In genomic region chr16:90187453-90187852, GRCm38 (mm10) we compare ENCODE assay signal across 8 mouse cellular contexts. TPM values are rescaled to one million over a fixed set of nuclear protein-coding genes. Genes with fewer than 3 reads are reported as not detected.
A peak's percentile ranks its signal among the peaks of the same experiment; 100 is the strongest.
DNase-seq lines count a peak whose midpoint lies in the region; ATAC-seq lines count a peak whose summit lies in the region.

No protein-coding gene starts in this region.

- no peaks in the 10 kb centered on the region for H3K4me1 ChIP-seq in heart, embryonic 11.5 days (ENCODE audit: control insufficient read depth, insufficient read depth, low read length)

- no peaks in the 10 kb centered on the region for H3K9me3 ChIP-seq in heart, embryonic 11.5 days (replicated peaks; ENCODE audit: control insufficient read depth, low read length)

- peak; percentile 95 for DNase-seq in heart, adult 11 months
- DNase-seq in heart, postnatal 25 days (ENCODE audit: low spot score), result no peak
- peak; percentile 55 for DNase-seq in adrenal gland, adult 8-10 months
- DNase-seq in kidney, postnatal 25 days, result peak; percentile 57 to 64
- DNase-seq in thymus, postnatal 4 days, result no peak
- no peak for DNase-seq in layer of hippocampus, adult 11-12 months (ENCODE audit: low spot score)

- no peak overlapping the region for H3K9ac ChIP-seq in heart, embryonic 11.5 days (ENCODE audit: low read depth, low read length)

- H3K27me3 ChIP-seq in heart, embryonic 11.5 days (ENCODE audit: control insufficient read depth, insufficient read depth, low read length), result no peaks in the 10 kb centered on the region

- ATAC-seq in heart, embryonic 11.5 days (replicated peaks; ENCODE audit: insufficient number of reproducible peaks, low FRiP score, low TSS enrichment), result 0 out of 2 replicates have a peak, but pooled peaks have one; percentile 26
- peak; percentile 75 for ATAC-seq in megakaryocyte-erythroid progenitor cell, adult 5-6 weeks (replicated peaks; ENCODE audit: low FRiP score, low TSS enrichment, poor library complexity, severe bottlenecking)

- H3K36me3 ChIP-seq in heart, embryonic 11.5 days (ENCODE audit: control insufficient read depth, insufficient read depth, low read length), result no peaks in the 10 kb centered on the region

- H3K27ac ChIP-seq in heart, embryonic 11.5 days (ENCODE audit: low read depth, low read length), result no peak overlapping the region

- WGBS in heart, embryonic 11.5 days (ENCODE audit: insufficient replicate concordance), result 19% methylated on average over 13 of the region's 13 CpGs

- intact Hi-C loops in heart, postnatal 25 days (cut with DNase I), result loop anchor here (5.0 kb wide), 1 partner anchor 345 kb away; no protein-coding TSS in a partner anchor

- H3K4me2 ChIP-seq in heart, embryonic 11.5 days, result 0 out of 2 replicates have a peak overlapping the region, but pooled peaks have one; percentile 28

- no peak overlapping the region for H3K4me3 ChIP-seq in heart, embryonic 11.5 days (ENCODE audit: low read depth, low read length)

RNA-seq across cellular contexts. Expression of gene Sod1, which starts 33.1 kb away (rescaled TPM):
- 100 to 1,000 TPM; 445 to 458 TPM for total RNA-seq in heart, postnatal 25 days (2021)
- total RNA-seq in adrenal gland, adult 8-10 months (2022), result 1,000 to 10,000 TPM; 1,130 to 1,752 (median 1,322) TPM
- polyA plus RNA-seq in heart, embryonic 11.5 days (2014; fragmentation: Nextera tagmentation; extraction: Ambion mirVana), result 1,124 and 1,155 TPM in 2 replicates
- 1,056 and 1,102 TPM in 2 replicates for total RNA-seq in megakaryocyte-erythroid progenitor cell, adult 5-6 weeks (2014; fragmentation: Nextera tagmentation)
- 1,074 and 1,263 TPM in 2 replicates for total RNA-seq in megakaryocyte-erythroid progenitor cell, adult 5-6 weeks (2017)

RNA-seq across cellular contexts. Expression of gene Tiam1, which starts 43.9 kb away (rescaled TPM):
- total RNA-seq in heart, postnatal 25 days (2021), result 1 to 10 TPM; 6.7 to 7.8 TPM
- total RNA-seq in adrenal gland, adult 8-10 months (2022), result 100 to 1,000 TPM in 1 of 4 experiments, 10 to 100 TPM in 3; 69.6 to 107 (median 85.5) TPM
- polyA plus RNA-seq in heart, embryonic 11.5 days (2014; fragmentation: Nextera tagmentation; extraction: Ambion mirVana), result 18.9 and 24.9 TPM in 2 replicates
- total RNA-seq in megakaryocyte-erythroid progenitor cell, adult 5-6 weeks (2014; fragmentation: Nextera tagmentation), result 8.3 and 23.6 TPM in 2 replicates
- 11.6 and 14.2 TPM in 2 replicates for total RNA-seq in megakaryocyte-erythroid progenitor cell, adult 5-6 weeks (2017)

Comparison
In these comparisons a context has a peak if more than half of its experiments do, and no peak if none do; other contexts are left out.
1. DNase-seq: peak in heart, adult 11 months (single experiment), adrenal gland, adult 8-10 months (single experiment) and kidney, postnatal 25 days (2 of 2); none in heart, postnatal 25 days (single experiment), thymus, postnatal 4 days (single experiment) and layer of hippocampus, adult 11-12 months (single experiment).